Mouse (Mus musculus): ENCODE data around the gene Ston1. TPM values are rescaled to one million over a fixed set of nuclear protein-coding genes. Genes with fewer than 3 reads are reported as not detected.

The Ston1 gene
- 11.0 and 13.0 TPM in 2 replicates for polyA plus RNA-seq (2012; rRNA removed)

DNA sequence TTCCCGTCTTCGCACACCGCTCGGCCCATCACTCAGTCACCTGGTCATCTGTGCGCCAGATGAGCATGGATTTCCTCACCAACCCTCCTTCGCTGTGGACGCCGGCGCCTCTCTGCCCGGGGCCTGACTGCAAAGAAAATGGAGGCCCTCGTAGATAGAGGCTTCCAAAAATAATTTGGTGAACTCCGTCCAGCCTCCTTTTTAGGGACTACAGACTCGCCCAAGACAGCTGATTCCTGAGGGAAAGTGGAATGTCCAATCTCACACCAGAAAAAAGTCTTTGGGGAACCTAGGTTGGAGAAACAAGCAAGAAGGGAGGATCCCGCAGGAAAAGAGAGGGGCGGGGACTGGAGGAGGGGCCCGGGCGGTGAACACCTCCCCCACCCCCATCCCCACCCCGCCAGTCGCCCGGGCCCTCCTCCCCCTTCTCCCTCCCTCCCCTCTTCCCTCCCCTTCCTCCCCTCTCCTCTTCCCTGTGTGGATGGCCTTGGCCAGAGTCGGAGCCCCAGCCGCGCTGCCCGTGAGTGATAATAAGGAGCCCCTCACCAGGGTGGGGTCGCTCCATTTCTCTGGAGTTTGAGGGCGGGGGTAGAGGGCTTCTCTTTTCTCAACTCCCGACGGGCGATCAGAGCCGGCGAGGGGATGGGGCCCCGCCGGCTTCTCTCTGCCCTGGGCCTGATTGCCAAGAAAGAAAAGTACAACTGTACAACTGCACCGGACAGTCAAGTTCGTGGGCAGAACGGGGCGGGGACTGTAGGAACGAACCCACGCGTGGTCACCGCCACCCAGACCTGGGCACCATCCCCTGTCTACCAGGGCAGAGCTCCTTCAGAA is at the start of gene Ston1:
Gene Ston1 (plus strand): TSS at position 463 of the 834 bp plus-strand sequence.

DNA sequence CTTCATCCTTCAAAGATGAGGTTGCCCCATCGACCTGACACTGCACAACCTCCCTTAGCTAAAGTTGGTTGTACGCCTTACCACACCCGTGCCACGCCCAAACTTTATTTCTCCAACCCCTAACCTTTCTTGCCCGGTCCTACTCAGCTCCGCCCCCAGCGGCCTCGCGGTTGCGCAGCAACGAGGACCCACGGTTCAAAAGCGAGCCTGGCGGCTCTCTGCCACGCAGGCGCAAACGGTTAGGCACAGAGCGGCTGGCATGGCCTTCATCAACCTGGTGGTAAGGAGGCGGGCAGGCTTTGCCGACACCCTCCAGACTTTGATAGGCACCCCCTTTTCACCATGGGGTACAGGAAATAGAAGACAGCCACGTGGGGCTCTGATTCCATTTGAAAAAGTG is 71.0 kb downstream of the Ston1 start, which contains the start of gene Gtf2a1l:
Gene Gtf2a1l (plus strand): TSS at position 209 of the 400 bp plus-strand sequence.

Other genes starting within 250 kb of the Ston1 start
- 6.0 TPM in 2 replicates for gene Foxn2, start 157.0 kb upstream of the Ston1 start, polyA plus RNA-seq (2012; rRNA removed)
- 64.8 and 68.3 TPM in 2 replicates for gene Ppp1r21, start 67.6 kb upstream of the Ston1 start, polyA plus RNA-seq (2012; rRNA removed)
- 0.05 and 0.11 TPM in 2 replicates for gene Gtf2a1l, start 71.0 kb downstream of the Ston1 start, polyA plus RNA-seq (2012; rRNA removed)
- 0.66 and 0.80 TPM in 2 replicates for gene Lhcgr, start 194.3 kb downstream of the Ston1 start, polyA plus RNA-seq (2012; rRNA removed)